Mouse (Mus musculus): ENCODE measurements around the gene Pard3b. TPM values are rescaled to one million over a fixed set of nuclear protein-coding genes. Genes with fewer than 3 reads are reported as not detected.

Gene Pard3b
- total RNA-seq, 2 experiments from 2014 or later, result 3.4 to 3.6 TPM

DNA sequence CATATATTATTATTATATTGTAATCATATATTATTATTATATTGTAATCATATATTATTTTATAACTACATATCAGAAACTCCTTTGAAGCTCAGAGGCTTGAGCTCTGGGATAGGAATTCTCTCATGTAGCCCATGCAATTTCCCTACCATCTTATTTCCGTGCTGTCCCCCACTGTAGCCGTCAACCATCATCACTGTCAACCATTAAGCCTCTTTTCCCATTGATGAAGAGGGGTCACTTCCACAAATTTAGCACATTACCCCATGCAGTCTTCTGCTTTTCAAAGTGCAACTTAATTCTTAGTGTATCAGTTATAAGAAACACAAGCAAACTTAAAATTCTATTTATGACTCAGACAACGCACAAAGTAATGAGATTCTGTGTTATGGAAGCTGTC, 873.1 kb downstream of the Pard3b start:
- intact Hi-C loops (cut with DNase I), result no loop called here
- DNase-seq (ENCODE audit: low spot score in 2 of 2), result no peak

DNA sequence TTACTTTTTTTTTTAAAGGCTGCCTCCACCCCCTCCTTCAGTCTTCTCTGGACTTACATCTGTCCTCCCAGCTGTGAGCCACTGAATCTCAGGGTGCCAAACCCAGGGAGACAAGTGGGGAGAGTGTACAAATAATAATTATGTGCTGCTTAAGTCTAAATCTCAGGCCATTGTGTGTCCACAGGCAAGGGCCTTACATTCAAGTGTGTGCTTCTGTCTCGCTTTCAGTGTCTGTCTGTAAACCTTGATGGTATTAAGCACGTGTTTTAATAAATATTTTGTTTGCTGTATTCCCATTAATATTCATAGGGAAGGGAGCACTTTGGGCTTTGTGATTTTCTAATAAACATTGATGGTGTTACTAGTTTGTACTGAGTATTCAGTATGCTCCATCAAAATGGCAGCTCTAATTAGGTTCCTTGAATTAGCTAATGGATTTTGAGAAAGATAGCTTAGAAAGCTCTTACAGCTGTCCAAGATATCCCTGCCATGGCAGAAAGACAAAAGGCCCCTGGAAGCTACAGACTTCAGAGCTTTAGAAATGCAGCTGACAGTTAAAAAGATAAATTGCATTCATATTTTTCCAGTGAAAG, 880.1 kb downstream of the Pard3b start:
- no peak for DNase-seq (ENCODE audit: low spot score in 2 of 2)
- intact Hi-C loops (cut with DNase I), result no loop called here

DNA sequence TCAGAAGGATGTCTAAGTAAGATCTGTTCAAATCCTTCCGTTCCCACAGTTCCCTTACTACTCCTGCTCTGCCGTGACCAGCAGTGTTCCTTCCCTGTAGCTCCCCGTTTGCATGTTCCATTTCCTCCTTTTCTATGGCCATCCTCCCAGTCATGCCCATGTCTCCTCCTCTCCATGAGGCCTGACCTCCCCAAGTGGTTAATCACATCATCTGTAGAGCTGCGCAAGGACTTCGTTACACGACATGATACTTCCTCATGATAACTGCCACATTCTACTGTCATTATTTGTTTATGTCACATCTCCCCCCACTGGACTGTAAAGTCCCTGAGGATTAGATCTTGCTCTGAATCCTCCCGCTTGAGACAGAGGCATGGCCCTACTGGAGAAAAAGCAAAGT, 882.7 kb downstream of the Pard3b start:
- intact Hi-C loops (cut with DNase I), result no loop called here
- DNase-seq (ENCODE audit: low spot score in 2 of 2), result no peak

DNA sequence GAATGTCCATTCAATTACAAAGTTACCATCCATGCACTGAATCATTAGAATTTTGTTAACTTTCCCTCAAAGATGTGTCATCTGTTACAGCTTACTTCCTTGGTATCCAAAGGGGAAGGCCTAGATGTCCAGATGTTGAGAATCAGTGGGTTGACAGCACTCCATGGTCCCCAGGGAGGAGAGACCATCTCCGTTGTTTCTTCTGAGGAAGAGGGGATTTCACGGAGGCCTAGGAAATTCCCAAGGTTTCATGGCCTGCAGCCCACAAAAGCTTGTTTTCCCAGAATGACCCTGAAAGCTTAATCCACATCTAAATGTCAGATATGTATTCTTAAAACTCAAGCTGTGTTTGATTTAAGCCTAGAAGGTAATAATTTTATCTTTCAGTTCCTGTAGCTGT, 884.1 kb downstream of the Pard3b start:
- DNase-seq (ENCODE audit: low spot score in 2 of 2), result no peak
- intact Hi-C loops (cut with DNase I), result no loop called here

DNA sequence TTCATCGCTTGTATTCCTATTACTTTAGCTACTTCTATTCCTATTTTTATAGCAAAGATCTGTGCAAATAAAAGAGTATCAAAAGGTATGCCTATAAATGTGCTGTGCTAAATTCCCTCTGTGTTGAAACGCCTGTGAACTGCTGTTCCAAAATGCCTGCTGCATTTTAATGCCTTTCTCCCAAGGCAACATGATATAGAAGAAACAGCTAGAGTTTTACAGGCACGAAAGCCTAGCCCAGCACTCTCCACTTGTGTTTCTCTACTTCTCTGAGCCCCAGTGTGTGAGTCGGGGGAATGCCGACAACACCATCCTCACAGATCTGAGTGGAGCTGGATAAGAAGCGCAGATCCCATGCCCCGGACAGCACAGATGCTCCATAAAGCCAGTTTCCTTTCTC, 889.2 kb downstream of the Pard3b start:
- intact Hi-C loops (cut with DNase I), result no loop called here
- DNase-seq (ENCODE audit: low spot score in 2 of 2), result no peak

DNA sequence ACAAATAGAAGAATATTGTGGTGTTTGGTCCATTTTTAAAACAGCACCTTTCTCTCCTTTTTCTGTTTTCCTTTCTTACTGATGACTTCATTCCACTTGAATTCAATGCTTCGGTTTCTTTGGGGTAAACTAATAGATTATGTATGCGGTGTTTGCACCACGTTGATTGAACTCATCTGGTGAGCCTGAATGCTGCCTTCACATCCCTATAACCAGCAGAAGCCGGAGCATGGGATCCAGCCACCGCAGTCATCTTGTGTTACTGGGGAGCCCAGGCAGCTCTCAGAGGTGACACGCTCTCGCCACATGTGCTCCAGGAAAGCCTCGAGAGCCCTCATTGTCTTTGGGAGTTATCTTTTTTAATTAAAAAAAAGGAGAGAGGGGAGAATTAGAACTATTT, 891.3 kb downstream of the Pard3b start:
- intact Hi-C loops (cut with DNase I), result no loop called here
- DNase-seq (ENCODE audit: low spot score in 2 of 2), result no peak

DNA sequence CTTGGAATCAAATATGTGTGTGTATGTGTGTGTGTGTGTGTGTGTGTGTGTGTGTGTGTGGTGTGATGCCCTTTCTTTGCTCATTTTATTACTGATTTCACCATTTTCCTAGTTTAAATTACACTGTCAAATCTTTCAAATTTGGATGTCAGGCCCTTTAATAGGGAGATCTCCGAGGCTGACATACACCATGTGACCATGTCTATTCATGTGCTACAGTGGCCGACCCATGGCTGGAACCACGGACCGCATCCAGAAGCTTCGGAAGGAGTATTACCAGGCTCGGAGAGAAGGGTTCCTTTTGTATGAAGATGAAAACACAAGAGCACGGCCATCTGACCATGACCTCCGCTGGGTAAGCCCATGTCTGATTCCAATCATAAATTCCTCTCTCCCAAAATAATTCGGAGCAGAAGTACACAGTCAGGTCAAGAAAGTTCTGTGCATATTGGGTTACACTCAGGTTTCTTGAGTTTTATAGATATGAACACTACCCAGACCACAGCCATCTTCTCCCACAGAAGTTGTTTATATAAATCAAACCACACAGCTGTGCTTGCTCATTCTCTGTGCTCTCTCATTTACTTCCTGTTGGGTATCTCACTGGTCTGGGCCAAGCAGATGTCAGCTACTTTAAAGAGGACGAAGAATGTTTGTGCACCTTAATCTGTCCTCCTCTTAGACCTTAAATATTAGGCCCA, 894.0 kb downstream of the Pard3b start:
- DNase-seq (ENCODE audit: low spot score in 2 of 2), result no peak
- intact Hi-C loops (cut with DNase I), result no loop called here

DNA sequence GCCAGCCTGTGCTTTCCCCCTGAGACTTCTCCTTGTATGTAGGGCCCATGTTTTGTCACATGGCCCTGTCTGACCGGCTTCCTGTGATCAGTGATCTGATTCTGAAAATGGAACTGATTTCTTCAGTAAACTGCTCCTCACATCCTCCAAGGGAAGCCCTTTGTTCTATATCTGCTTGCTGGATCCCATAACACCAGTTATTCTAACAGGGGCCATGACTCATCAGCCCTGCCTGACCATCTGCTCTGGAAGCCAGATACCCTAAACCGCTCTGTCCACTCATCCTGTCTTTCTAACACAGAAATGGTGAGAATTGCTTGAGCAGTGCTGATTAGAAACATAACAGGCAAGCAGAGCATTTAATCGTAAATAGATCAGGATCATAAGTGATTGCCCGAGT, 910.3 kb downstream of the Pard3b start:
- intact Hi-C loops (cut with DNase I), result no loop called here
- no peak for DNase-seq (ENCODE audit: low spot score in 2 of 2)

DNA sequence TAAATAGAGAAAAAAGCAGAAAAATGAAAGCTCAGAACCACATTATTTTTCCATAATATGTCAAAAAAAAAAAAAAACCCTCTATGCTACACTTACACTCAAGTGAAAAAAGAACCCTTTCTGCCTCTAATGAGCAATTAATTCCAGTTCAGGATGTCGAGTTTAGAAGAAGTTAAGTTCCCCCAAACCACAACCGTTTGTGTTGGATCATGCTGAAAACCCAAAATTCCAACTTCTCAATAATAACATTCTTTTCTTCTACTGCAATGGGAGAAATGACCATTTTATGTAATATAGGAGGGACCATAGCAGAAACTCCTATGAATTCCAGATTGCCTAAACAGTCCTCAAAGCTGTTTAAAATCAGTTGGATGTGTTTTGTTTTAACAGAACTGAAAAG, 911.9 kb downstream of the Pard3b start:
- DNase-seq (ENCODE audit: low spot score in 2 of 2), result no peak
- intact Hi-C loops (cut with DNase I), result no loop called here

DNA sequence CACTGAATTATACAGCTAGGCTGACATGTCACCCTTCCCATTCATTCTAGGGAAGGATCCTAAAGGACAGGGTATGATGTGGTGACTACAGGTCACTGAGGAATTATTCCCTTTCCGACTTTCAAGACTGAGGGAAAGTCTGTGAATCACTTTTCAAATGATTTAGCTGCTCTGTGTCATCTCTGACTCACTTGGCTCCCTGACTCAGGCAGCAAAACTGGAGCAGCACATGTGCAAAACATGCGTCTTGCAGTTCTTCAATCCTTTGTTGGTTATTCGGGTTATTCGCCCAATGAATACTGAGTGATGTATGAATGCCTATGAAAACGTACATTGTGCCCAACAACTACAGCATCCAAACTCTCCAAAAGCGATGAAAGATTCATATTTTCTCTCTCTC, 912.9 kb downstream of the Pard3b start:
- intact Hi-C loops (cut with DNase I), result no loop called here
- DNase-seq (ENCODE audit: low spot score in 2 of 2), result no peak

DNA sequence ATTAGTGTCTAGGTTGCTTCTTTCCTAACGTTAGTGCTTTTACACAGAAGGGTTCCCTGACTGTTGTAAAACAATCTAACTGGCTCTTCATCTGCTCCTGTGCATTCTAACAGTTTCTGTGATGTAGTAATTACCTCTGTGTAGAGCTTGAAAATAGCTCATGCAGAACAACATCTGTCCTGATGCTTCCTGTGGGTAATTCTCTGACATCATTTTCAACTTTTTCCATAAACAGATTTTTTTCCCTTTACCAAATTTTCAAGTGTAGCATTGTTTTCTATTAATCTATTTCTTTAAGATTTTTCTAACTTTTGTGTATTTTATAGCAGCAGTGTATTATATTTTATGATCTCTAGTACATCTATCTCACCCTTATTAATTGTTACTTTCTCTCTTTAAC, 917.2 kb downstream of the Pard3b start:
- intact Hi-C loops (cut with DNase I), result no loop called here
- no peak for DNase-seq (ENCODE audit: low spot score in 2 of 2)

DNA sequence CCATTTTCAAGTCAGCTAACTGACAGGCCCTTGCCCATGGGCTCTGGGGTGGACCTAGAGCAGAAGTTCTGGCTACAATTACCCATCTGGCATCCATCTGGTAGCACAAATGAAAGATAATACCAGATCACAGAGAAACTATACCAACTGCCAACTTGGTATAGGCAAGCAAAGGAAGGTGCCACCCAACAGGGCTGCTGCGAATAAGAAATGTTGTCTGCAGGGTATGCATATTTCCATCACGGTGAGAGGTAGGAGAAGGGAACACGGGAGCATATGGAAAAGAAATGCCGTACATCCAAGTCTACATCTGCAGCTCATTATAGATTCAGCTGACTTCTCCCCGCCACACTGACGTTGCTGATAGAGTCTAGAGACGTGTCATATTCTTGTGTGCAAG, 924.4 kb downstream of the Pard3b start:
- DNase-seq (ENCODE audit: low spot score in 2 of 2), result no peak
- intact Hi-C loops (cut with DNase I), result no loop called here

DNA sequence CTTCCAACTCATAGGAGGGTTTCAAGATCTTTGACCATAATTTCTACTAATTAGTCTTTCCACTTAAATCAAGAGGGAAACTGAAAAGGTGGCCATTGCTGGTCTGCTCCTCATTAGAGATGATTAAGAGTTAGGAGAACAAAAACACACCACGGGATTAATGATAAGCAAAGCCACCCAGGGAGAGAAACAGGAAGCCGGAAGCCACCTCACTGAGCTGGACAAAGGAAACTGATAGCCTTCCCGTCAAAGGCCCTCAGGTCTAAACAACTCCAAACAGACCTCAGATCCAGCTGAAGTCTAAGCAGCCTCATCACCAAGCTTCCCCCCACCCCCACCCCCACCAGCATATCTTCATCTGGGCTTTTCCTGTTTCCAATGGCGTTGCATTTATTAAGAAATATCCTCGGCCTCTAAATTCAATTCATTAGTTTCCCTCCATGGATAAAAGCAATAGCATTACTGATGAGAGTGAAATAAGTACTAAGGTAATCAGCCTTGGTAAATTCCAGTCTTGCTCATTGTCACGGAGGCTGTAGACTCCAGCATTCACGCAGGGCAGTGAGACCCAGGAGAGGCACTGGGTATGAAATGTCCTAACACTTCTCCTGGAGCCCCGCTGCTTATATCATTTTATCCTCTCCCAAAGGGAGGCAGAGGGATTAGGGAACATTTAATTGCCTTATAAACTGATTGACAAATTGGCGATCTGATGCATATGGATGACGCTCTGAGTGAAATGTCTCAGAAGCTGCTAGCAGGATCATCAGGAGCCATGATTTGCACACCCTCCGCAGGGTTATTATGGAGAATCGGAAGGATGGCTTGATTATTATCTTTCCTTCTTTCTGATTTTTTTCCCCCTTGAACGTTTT, 925.9 kb downstream of the Pard3b start:
- no peak for DNase-seq (ENCODE audit: low spot score in 2 of 2)
- intact Hi-C loops (cut with DNase I), result no loop called here

DNA sequence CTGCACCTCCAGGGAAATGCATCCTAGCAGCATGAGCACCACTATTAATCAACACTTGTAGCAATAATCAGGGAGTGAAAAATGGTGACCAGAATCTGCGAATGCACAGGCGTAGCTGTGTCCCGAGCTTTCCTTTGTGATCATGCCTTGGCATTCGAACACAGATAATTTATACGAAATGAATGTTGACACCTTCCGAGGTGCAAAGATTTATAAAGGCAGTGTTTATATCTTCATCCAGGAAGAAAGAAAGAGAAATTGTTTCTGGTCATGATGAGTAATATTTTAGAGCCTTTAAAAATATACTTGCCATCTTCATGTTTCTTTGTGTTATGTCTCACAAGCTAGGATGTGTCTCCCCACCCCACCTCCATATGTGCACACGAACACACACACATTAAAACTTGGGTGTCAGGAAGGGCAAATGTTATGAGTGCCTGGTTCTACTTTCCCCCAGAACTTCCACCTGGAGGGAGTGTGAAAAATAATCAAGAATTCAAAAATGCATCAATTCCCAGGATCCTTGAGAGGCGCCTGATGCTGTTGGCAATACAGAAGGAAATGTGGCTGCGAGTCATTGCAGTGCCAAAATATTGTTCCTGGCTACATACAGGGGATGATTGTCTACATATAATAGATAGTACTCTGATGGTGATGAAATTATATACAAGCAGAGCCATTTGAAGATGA, 926.6 kb downstream of the Pard3b start:
- intact Hi-C loops (cut with DNase I), result no loop called here
- no peak for DNase-seq (ENCODE audit: low spot score in 2 of 2)

DNA sequence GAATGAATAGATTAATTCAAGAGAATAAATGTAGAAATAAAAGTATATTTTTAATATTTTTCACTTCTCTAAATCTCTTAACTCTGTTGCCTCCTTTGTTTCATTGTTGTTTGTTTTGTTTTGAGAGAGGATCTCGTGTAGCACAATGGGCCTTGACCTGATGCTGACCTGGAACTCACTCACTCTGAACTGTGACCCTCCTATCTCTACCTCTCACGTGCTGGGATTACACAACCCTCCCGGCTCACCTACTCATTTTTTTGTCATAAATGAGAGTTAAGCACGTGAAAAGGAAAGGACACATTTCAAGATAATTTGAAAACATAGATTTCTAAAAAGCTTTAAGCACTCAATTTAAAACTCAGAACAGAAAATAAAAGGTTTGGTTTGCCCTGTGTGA, 928.0 kb downstream of the Pard3b start:
- intact Hi-C loops (cut with DNase I), result no loop called here
- DNase-seq (ENCODE audit: low spot score in 2 of 2), result no peak

DNA sequence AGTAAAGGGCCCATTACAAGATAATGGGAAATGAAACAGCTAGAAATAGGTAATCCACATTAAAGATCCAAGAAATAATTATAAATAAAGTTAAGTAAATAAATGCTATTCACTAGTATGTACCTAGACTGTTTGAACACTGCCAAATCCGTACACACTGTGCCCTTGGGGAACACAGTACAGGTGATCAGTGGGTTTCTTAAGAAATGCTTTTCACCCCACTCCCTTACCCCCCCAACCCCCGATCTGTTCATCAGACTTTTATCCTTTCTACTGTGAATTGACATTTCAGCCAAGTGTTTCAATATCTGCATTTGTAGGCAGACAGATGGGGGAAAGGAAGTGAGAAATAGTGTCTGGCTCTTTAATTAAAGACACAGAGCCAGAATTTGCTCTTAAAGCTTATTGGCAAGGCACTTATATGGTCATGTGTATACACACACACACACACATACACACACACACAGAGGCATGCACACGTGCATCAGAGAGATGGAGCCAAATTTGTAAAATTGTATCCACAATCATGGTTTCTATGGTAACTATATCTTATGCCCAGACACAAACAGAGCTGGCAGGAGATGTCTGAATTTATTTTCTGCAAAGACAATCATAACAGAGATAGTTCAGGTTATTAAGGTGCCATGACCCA, 938.4 kb downstream of the Pard3b start:
- DNase-seq (ENCODE audit: low spot score in 2 of 2), result no peak
- intact Hi-C loops (cut with DNase I), result no loop called here

DNA sequence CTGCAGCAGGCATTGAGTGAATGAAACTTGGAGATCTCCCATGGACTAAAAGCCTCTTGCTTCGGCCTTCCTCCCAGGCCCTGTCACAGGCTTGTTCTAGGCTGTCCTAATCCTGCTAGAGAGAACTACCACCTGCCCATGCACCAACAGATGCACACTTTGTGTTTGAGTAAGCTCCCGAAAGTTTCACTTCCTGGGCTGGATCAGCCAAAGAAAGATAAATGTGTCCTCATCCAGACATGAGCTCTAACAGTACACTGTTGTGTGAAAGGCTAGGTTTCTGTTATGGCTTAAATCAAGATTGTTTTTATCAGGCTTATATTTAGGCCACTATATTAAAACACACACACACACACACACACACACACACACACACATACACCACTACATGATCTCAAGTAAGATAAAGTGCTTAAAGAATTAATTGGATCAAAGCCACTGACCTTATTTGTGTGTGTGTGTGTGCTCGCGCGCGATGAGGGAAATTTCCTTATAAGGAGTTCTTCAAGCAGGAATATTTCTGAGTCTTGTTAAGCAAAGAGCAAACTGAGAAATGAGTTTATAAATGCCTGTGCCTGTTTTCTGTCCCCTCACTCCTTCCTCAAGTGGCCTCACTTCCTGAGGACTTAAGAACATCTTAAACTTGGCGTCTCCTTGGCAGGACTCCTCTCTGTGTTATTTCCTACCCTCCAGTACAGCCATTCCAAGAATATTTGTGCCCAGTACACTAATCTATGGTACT, 940.6 kb downstream of the Pard3b start:
- DNase-seq (ENCODE audit: low spot score in 2 of 2), result no peak
- intact Hi-C loops (cut with DNase I), result no loop called here

DNA sequence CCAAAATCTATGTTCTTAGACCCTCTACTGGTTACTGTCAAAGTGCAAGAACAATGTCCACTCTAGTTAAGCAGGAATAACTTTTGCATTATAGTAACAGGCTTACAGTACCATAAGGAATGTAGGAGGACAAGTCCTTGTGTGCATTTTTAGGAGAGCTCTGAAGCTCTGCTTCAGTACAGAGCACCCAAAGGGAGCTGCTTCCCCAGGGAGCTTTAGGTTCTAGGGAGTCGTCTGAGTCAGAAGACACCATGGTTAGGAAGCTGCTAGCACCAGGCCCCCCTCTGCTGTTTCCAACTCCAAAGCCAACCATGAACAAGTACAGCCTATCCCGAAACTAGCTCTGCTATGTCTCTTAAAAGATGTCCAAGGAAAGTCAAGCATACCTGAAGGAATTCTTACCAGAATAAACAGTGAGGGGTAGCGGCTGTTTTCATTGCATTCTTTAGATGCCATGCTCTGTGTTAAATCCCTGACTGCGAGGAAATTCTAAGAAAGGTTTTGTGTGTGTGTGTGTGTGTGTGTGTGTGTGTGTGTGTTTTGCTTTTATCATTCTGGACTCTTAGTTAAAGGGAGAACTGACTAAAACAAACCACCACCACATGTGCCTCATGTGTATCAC, 941.8 kb downstream of the Pard3b start:
- intact Hi-C loops (cut with DNase I), result no loop called here

DNA sequence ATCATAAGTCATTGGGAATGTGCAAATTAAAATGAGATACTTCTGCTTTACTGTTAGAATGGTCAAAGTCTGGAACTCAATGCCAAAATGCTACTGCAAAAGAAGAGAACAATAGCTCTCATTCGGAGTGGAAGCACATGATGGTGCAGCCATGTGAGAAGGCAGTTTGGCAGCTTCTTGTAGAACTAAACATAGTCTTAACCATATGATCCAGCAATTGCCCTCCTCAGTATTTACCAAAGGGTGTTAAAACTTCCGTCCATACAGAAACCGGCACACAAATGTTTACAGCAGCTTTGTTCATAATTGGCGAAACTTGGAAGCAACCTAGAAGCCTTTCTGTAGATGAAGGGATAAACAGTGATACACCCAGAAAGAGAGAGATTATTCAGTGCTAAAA, 943.9 kb downstream of the Pard3b start:
- intact Hi-C loops (cut with DNase I), result no loop called here
- DNase-seq (ENCODE audit: low spot score in 2 of 2), result no peak

More for the DNA sequence above, 941.8 kb downstream of the Pard3b start:
- no peak for DNase-seq (ENCODE audit: low spot score in 2 of 2)
